Mouse (Mus musculus): ENCODE measurements at regions not wholly inside any gene's neighbourhood (a gene's known extent, or its start where the extent isn't known, plus 50 kb on each side); places are given as distances from the start of the nearest gene placed in this dataset.

DNA sequence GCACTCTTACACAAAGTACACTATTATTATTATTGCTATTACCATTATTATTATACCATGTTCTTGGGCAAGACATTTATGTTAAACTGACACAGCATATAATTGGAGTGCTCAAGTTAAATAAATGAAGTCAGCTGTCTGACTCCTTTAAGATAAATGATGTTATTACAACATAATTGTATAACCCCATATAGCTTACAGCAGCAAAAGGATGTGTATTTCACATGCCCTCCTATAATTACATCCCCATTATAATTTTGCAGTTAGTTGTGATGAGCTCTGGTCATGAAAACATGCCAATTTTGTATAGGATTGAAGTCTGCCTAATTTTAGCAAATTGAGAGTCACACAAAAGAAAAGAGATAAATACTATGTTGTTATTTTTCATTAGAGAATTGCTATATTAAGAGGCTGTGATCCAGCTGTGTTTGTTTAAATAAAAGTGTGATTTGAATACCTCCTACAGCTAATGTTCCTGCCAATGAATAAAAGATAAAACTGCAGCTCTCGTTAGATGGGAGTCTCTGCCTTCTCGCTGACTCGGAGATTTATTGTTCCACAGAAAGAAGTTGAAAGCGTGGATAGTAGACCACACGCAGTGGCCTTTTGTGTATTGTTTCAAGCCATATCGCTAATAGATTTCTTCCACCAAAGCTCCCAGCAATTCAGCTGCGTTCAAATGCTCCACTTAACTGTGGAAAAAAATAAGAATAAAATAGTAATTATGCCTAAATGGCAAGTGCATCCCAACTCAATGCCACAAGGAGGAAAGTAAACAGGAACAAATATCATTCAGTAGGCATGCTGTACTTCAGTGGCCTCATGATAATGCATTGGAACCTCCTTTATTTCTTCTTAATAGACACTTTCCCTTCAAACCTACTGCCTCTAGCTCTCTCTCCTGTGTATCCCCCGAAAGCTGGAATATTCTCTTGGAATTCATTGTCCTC lies 194.9 kb upstream of the Gm10192 start:
- no peak for DNase-seq (ENCODE audit: low spot score in 2 of 2)

DNA sequence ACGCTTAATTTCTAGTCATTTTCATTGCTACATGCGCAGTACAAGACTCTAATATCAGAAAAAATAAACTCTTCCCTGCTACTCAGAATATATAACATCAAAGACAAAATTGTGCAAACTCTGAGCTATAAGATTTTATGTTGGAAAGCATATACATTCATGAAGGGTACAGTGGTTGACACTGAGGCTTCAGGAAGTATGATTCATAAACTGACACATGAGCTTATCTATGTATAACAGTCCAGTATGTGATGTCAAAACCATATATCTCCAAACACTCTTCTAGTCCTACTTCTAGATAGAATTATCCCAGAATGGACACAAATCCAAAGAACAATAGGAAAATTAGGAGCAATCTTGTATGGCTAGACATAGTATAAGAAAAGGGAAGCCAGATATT lies 177.5 kb upstream of the Gm10192 start:
- DNase-seq (ENCODE audit: low spot score in 2 of 2) = no peak

DNA sequence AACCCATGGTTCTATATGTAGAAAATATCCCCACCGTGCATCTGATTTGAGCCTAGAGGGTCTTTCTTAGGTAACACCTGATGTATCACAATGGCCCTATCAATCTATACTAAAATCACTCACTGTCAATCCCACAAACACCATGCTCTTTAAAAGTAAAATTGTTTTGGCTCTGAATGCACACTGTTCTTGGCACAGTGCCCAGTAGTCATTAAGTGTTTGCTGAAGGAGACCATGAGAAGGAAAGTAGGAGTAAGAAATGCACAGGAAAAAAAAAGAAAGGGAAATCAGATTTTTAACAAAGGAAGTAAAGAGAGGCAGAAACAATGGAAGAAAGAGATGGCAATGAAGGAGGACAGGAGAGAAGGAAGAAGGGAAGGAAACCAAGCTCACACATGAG lies 175.0 kb upstream of the Gm10192 start:
- no peak for DNase-seq (ENCODE audit: low spot score in 2 of 2)

DNA sequence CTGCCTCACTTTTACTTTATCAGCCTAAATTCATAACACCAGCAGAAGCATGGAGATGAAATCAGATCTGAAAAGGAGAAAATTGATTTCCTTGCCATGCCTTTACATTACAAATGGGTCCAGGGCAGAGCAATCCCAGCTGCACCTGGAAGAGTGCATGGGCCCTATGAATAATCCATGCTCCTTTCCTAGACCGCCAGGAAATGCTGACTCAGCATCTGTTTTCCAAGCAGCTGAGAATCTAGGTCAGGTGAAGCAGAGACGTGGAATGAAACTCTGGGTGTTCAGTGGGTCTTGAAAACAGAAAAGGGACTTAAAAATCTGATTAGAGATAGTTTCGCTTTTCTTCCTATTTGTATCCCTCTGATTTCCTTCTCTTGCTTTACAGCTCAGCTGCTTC lies 163.8 kb upstream of the Gm10192 start:
- no peak for DNase-seq (ENCODE audit: low spot score in 2 of 2)

DNA sequence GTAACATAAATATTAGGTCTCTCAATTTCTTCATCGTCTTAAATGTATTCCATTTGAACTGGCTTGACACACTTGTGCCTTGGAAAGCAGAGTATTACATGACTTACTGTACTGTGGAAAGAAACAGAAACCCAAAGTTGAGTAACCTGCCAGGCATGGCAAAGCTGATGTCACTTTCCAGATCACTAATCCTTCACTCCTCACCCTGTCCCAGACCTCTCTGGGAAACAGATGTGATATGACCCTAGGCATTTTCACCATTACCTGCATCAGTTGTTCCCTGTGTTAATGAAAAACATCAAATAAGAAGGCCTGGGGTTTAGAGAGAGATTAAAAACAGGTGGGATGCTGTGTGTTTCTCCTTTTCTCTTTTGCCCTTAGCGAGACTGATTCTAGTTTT lies 161.4 kb upstream of the Gm10192 start:
- DNase-seq (ENCODE audit: low spot score in 2 of 2) = no peak

DNA sequence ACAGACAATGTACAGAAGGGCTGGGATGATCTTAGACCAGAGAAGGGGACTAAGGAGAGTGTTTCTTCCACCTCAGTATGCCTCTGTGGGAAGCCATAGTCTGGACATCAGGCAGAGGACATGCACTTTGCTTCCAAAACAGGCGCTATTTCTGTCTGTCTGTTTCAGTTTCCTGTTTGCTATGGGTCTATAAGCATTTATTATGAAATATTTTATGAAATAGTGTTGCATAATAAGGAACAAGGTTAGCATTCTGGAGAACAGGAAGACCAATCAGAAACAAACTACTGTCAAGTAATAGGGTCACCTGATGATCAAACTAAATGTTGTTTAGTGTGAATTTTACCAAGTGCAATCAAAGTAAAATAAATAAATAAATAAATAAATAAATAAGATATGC lies 160.4 kb upstream of the Gm10192 start:
- DNase-seq (ENCODE audit: low spot score in 2 of 2) = no peak
